In genomic region chr1:134063773-134064125, GRCm38 (mm10) we compare ENCODE assay signal across 7 mouse cellular contexts. TPM values are rescaled to one million over a fixed set of nuclear protein-coding genes. Genes with fewer than 3 reads are reported as not detected.
DNase-seq lines count a peak whose midpoint lies in the region; ATAC-seq and TF ChIP-seq lines count a peak whose summit lies in the region.

No protein-coding gene starts in this region.

- ATAC-seq in forebrain, embryonic 15.5 days (replicated peaks), result no peak
- no peak for ATAC-seq in intestine, embryonic 15.5 days
- ATAC-seq in lung, postnatal 0 days, result no peak

- no peaks in the 10 kb centered on the region for H3K9me3 ChIP-seq in forebrain, embryonic 15.5 days
- no peaks in the 10 kb centered on the region for H3K9me3 ChIP-seq in intestine, embryonic 15.5 days
- H3K9me3 ChIP-seq in lung, postnatal 0 days (ENCODE audit: low read length), result no peaks in the 10 kb centered on the region

- peak; percentile 58 for DNase-seq in brain, adult 2 months (ENCODE audit: low read depth, low spot score)
- peak; percentile 72 for DNase-seq in lung, postnatal 0 days (ENCODE audit: low spot score)
- DNase-seq in splenic B cell, adult 2 months (ENCODE audit: low read depth, low spot score), result peak; percentile 61
- no peak for DNase-seq in frontal cortex, postnatal 36 days (ENCODE audit: low spot score in 2 of 2)
- no peak for DNase-seq in retina, postnatal 1 day

- H3K36me3 ChIP-seq in forebrain, embryonic 15.5 days, result no peaks in the 10 kb centered on the region
- H3K36me3 ChIP-seq in intestine, embryonic 15.5 days, result no peaks in the 10 kb centered on the region
- no peaks in the 10 kb centered on the region for H3K36me3 ChIP-seq in lung, postnatal 0 days (ENCODE audit: insufficient read depth, low read length)
- no peaks in the 10 kb centered on the region for H3K36me3 ChIP-seq in splenic B cell, adult 2 months (ENCODE audit: control insufficient read depth, insufficient read depth, low read length, poor library complexity, severe bottlenecking)

- H3K4me3 ChIP-seq in forebrain, embryonic 15.5 days, result no peak overlapping the region
- H3K4me3 ChIP-seq in intestine, embryonic 15.5 days (replicated peaks), result no peak overlapping the region
- 0 out of 2 replicates have a peak overlapping the region, but pooled peaks have one; percentile 0 for H3K4me3 ChIP-seq in lung, postnatal 0 days (ENCODE audit: low read depth, low read length)

- H3K4me1 ChIP-seq in forebrain, embryonic 15.5 days, result peaks cover 67% of the 10 kb centered on the region
- H3K4me1 ChIP-seq in intestine, embryonic 15.5 days (replicated peaks), result peaks cover 69% of the 10 kb centered on the region
- peaks cover 69% of the 10 kb centered on the region for H3K4me1 ChIP-seq in lung, postnatal 0 days (ENCODE audit: insufficient read depth, low read depth, low read length)

- 0 out of 2 replicates have a peak overlapping the region, but pooled peaks have one; percentile 19 for H3K9ac ChIP-seq in forebrain, embryonic 15.5 days (replicated peaks)
- H3K9ac ChIP-seq in intestine, embryonic 15.5 days, result no peak overlapping the region; the same call in 1 of the 2 replicates
- peak overlapping the region; percentile 50; the same call in 1 of the 2 replicates for H3K9ac ChIP-seq in lung, postnatal 0 days (replicated peaks; ENCODE audit: low read depth)

- peak overlapping the region; percentile 36 for H3K4me2 ChIP-seq in forebrain, embryonic 15.5 days (replicated peaks)
- H3K4me2 ChIP-seq in intestine, embryonic 15.5 days (replicated peaks), result peak overlapping the region; percentile 47
- H3K4me2 ChIP-seq in lung, postnatal 0 days (replicated peaks; ENCODE audit: low read depth, low read length), result peak overlapping the region; percentile 43

- H3K27me3 ChIP-seq in forebrain, embryonic 15.5 days, result no peaks in the 10 kb centered on the region
- no peaks in the 10 kb centered on the region for H3K27me3 ChIP-seq in intestine, embryonic 15.5 days (replicated peaks)
- H3K27me3 ChIP-seq in lung, postnatal 0 days (replicated peaks; ENCODE audit: insufficient read depth, low read length), result no peaks in the 10 kb centered on the region
- H3K27me3 ChIP-seq in splenic B cell, adult 2 months (ENCODE audit: control insufficient read depth, insufficient read depth, low read length, poor library complexity, severe bottlenecking), result no peaks in the 10 kb centered on the region

- peak; percentile 64 for TF ChIP-seq EP300 in lung, postnatal 0 days (IDR thresholded peaks at IDR 0.05)

- no peak for TF ChIP-seq CTCF in lung, postnatal 0 days (IDR thresholded peaks at IDR 0.05)

- WGBS in forebrain, embryonic 15.5 days, result under 1% methylated on average over 9 of the region's 9 CpGs
- WGBS in intestine, embryonic 15.5 days, result 34% methylated on average over 9 of the region's 9 CpGs
- 7% methylated on average over 9 of the region's 9 CpGs for WGBS in lung, postnatal 0 days

- H3K27ac ChIP-seq in forebrain, embryonic 15.5 days (replicated peaks), result peak overlapping the region; percentile 98
- peak overlapping the region; percentile 99 for H3K27ac ChIP-seq in intestine, embryonic 15.5 days
- H3K27ac ChIP-seq in lung, postnatal 0 days (ENCODE audit: low read length), result peak overlapping the region; percentile 95

RNA-seq across cellular contexts. Expression of gene Btg2, which starts 15.2 kb away (rescaled TPM):
- polyA plus RNA-seq in forebrain, embryonic 15.5 days (2015; fragmentation: Nextera tagmentation; extraction: Ambion mirVana), result 69.4 and 76.8 TPM in 2 replicates
- polyA plus RNA-seq in intestine, embryonic 15.5 days (2015; fragmentation: Nextera tagmentation; extraction: Ambion mirVana), result 41.0 and 41.3 TPM in 2 replicates
- 177 and 184 TPM in 2 replicates for polyA plus RNA-seq in lung, postnatal 0 days (2015; fragmentation: Nextera tagmentation; extraction: Ambion mirVana)

RNA-seq across cellular contexts. Expression of gene Fmod, which starts 26.7 kb away (rescaled TPM):
- 4.2 and 6.4 TPM in 2 replicates for polyA plus RNA-seq in forebrain, embryonic 15.5 days (2015; fragmentation: Nextera tagmentation; extraction: Ambion mirVana)
- 8.5 and 9.2 TPM in 2 replicates for polyA plus RNA-seq in intestine, embryonic 15.5 days (2015; fragmentation: Nextera tagmentation; extraction: Ambion mirVana)
- polyA plus RNA-seq in lung, postnatal 0 days (2015; fragmentation: Nextera tagmentation; extraction: Ambion mirVana), result 9.7 and 10.0 TPM in 2 replicates

RNA-seq across cellular contexts. Expression of gene Chit1, which starts 47.3 kb away (rescaled TPM):
- polyA plus RNA-seq in forebrain, embryonic 15.5 days (2015; fragmentation: Nextera tagmentation; extraction: Ambion mirVana), result 0.17 and 0.24 TPM in 2 replicates
- polyA plus RNA-seq in intestine, embryonic 15.5 days (2015; fragmentation: Nextera tagmentation; extraction: Ambion mirVana), result not detected in 2 replicates
- polyA plus RNA-seq in lung, postnatal 0 days (2015; fragmentation: Nextera tagmentation; extraction: Ambion mirVana), result 0.29 TPM in 1 of 2 replicates, not detected in the other

Comparison
In these comparisons a context has a peak if more than half of its experiments do, and no peak if none do; other contexts are left out.
1. DNase-seq: peak in brain, adult 2 months (single experiment), lung, postnatal 0 days (single experiment) and splenic B cell, adult 2 months (single experiment); none in frontal cortex, postnatal 36 days (0 of 2) and retina, postnatal 1 day (single experiment).
2. Peak in every context shown above with its lines, with median percentiles within 50 percentile points of each other: H3K27ac ChIP-seq and H3K4me2 ChIP-seq.